Mouse (Mus musculus) olfactory bulb, adult 2 months (tissue): ENCODE results near the gene Hmces.

ENCODE experiments used
- CTCF ChIP-seq: fragments of 200-500 bp; IDR thresholded peaks from 2 replicates; pipeline ENCODE4 v1.5.1; 2012; ENCODE audit warnings: low read depth, mild to moderate bottlenecking, low read length, moderate library complexity; ENCODE audit not compliant: insufficient read depth
- POLR2A ChIP-seq: fragments of 200-500 bp; IDR thresholded peaks from 2 replicates; pipeline ENCODE4 v1.6.1; 2012; ENCODE audit warnings: mild to moderate bottlenecking, low read depth, low read length, moderate library complexity; ENCODE audit not compliant: insufficient read depth

- TF ChIP-seq CTCF (no peak), POLR2A (no peak)
Measured at GRCm38 (mm10) chr6:87879010-87879409, 34.7 kb upstream of the Hmces start.
